Mouse (Mus musculus) thymus, postnatal 36 days (tissue): ENCODE data around the gene Palm2.

Experiments
- DNase-seq, 2 experiments: peaks; one replicate each; pipeline ENCODE4 v3.0.0; 2022; ENCODE audit warnings: mixed read lengths in 2 of 2

The Palm2 gene

GRCm38 (mm10) chr4:57672996-57673906, 239.2 kb downstream of the Palm2 start:
- peak; percentile 86 to 88 for DNase-seq

GRCm38 (mm10) chr4:57674351-57674750, 240.3 kb downstream of the Palm2 start:
- DNase-seq = peak; percentile 17 to 21

- DNase-seq = peak; percentile 57 to 76
These were observed 241.3 kb downstream of the Palm2 start for GRCm38 (mm10) chr4:57675387-57675786.

- DNase-seq = no peak
These were observed 243.9 kb downstream of the Palm2 start for GRCm38 (mm10) chr4:57677916-57678315.

GRCm38 (mm10) chr4:57678991-57679457, 245.0 kb downstream of the Palm2 start:
- no peak for DNase-seq

GRCm38 (mm10) chr4:57680186-57680585, 246.1 kb downstream of the Palm2 start:
- no peak for DNase-seq

- peak; percentile 64 to 80 for DNase-seq
These were observed 247.5 kb downstream of the Palm2 start for GRCm38 (mm10) chr4:57681511-57681910.

- DNase-seq = no peak
These were observed 248.3 kb downstream of the Palm2 start for GRCm38 (mm10) chr4:57682341-57682740.

GRCm38 (mm10) chr4:57682944-57683343, 248.9 kb downstream of the Palm2 start:
- DNase-seq = no peak

- DNase-seq = no peak
These were observed 250.7 kb downstream of the Palm2 start for GRCm38 (mm10) chr4:57684676-57685215.

GRCm38 (mm10) chr4:57686736-57687135, 252.7 kb downstream of the Palm2 start:
- DNase-seq = no peak

- DNase-seq = no peak
These were observed 253.5 kb downstream of the Palm2 start for GRCm38 (mm10) chr4:57687583-57687982.

- no peak for DNase-seq
These were observed 254.1 kb downstream of the Palm2 start for GRCm38 (mm10) chr4:57688131-57688530.

- no peak for DNase-seq
These were observed 256.0 kb downstream of the Palm2 start for GRCm38 (mm10) chr4:57690001-57690400.

- no peak for DNase-seq
These were observed 256.8 kb downstream of the Palm2 start for GRCm38 (mm10) chr4:57690805-57691204.

GRCm38 (mm10) chr4:57694356-57695136, 260.5 kb downstream of the Palm2 start:
- DNase-seq = no peak

GRCm38 (mm10) chr4:57696955-57697354, 262.9 kb downstream of the Palm2 start:
- DNase-seq = no peak

GRCm38 (mm10) chr4:57697918-57698611, 264.0 kb downstream of the Palm2 start:
- DNase-seq = no peak

- no peak for DNase-seq
These were observed 267.5 kb downstream of the Palm2 start for GRCm38 (mm10) chr4:57701576-57701975.

- no peak for DNase-seq
These were observed 269.8 kb downstream of the Palm2 start for GRCm38 (mm10) chr4:57703574-57704470.

GRCm38 (mm10) chr4:57704575-57704974, 270.5 kb downstream of the Palm2 start:
- no peak for DNase-seq

GRCm38 (mm10) chr4:57715849-57716248, 281.8 kb downstream of the Palm2 start:
- DNase-seq = no peak
